Mouse (Mus musculus) cortical plate, adult 2 months (tissue): ENCODE measurements at regions not wholly inside any gene's neighbourhood (a gene's known extent, or its start where the extent isn't known, plus 50 kb on each side); places are given as distances from the start of the nearest gene placed in this dataset.

Experiments
- CTCF ChIP-seq: fragments of 200-500 bp; IDR thresholded peaks from 2 replicates; pipeline ENCODE4 v1.5.1; 2011; ENCODE audit warnings: mild to moderate bottlenecking, control low read depth, low read length; ENCODE audit not compliant: insufficient read depth; ENCODE audit errors: extremely low read depth
- POLR2A ChIP-seq: fragments of 200-500 bp; IDR thresholded peaks from 2 replicates; pipeline ENCODE4 v1.6.1; 2011; ENCODE audit warnings: mild to moderate bottlenecking, low read length, control low read depth; ENCODE audit not compliant: insufficient read depth; ENCODE audit errors: extremely low read depth

GRCm38 (mm10) chr11:86874666-86875295 lies 67.2 kb upstream of the Dhx40 start:
- TF ChIP-seq CTCF (peak; percentile 39), POLR2A (no peak)
